Mouse (Mus musculus) hindbrain, embryonic 10.5 days (tissue): Measurements from ENCODE around the gene Nts. TPM values are rescaled to one million over a fixed set of nuclear protein-coding genes. Genes with fewer than 3 reads are reported as not detected.
"Not testable (repeated sequence)": the region's sequence is repeated elsewhere in the genome, so short reads cannot be mapped to it uniquely, and the experiment has no call there.

Source experiments
- DNase-seq: peaks from one replicate; pipeline ENCODE4 v3.0.0-alpha.2; 2017; ENCODE audit warnings: low spot score
- H3K27ac ChIP-seq: fragments of 300-500 bp; sonication (generic); 2 replicates; pipeline ENCODE4 v1.5.1; 2016; ENCODE audit warnings: mild to moderate bottlenecking, moderate library complexity
- H3K27me3 ChIP-seq: fragments of 300-500 bp; sonication (generic); 2 replicates; pipeline ENCODE4 v1.6.1; 2016; ENCODE audit warnings: mild to moderate bottlenecking; ENCODE audit not compliant: poor library complexity, insufficient read depth, severe bottlenecking
- H3K36me3 ChIP-seq: fragments of 300-500 bp; sonication (generic); 2 replicates; pipeline ENCODE4 v1.6.1; 2016; ENCODE audit warnings: mild to moderate bottlenecking, moderate library complexity
- H3K4me1 ChIP-seq: fragments of 300-500 bp; sonication (generic); replicated peaks from 2 replicates; pipeline ENCODE4 v1.6.1; 2016; ENCODE audit warnings: mild to moderate bottlenecking
- H3K4me3 ChIP-seq: fragments of 300-500 bp; sonication (generic); 2 replicates; pipeline ENCODE4 v1.5.1; 2016; ENCODE audit warnings: mild to moderate bottlenecking, moderate library complexity
- H3K9me3 ChIP-seq: fragments of 300-500 bp; sonication (generic); 2 replicates; pipeline ENCODE4 v1.6.1; 2016; ENCODE audit warnings: mild to moderate bottlenecking, moderate library complexity
- WGBS: fragments of 180-500 bp; shearing (Covaris S2); methylation state at CpG from one replicate; pipeline ENCODE4 v1.1.7; 2016; 5-methylcytosine and 5-hydroxymethylcytosine counted together
- polyA plus RNA-seq: library from polyadenylated mRNA; unstranded; fragments of >200 nt; fragmentation: Nextera tagmentation; extraction: Ambion mirVana; gene quantifications from 2 replicates; pipeline ENCODE4 v1.2.1, GENCODE M21; 2016

The Nts gene
- polyA plus RNA-seq, 1 experiment from 2014 or later, result 0.16 TPM

GRCm38 (mm10) chr10:102435048-102435447 lies 55.2 kb downstream of the Nts start:
- DNase-seq, result peak; percentile 12
- 4% methylated on average over 7 of the region's 7 CpGs for WGBS

More at GRCm38 (mm10) chr10:102435048-102435447, 55.2 kb downstream of the Nts start:
- not testable (repeated sequence) for H3K4me1 ChIP-seq, H3K4me3 ChIP-seq, H3K36me3 ChIP-seq, H3K9me3 ChIP-seq, H3K27me3 ChIP-seq, H3K27ac ChIP-seq

Other genes starting within 250 kb of the Nts start
- gene Rassf9, start 21.7 kb upstream of the Nts start, polyA plus RNA-seq, result 0.57 and 1.2 TPM in 2 replicates